Mouse (Mus musculus): ENCODE results near the gene Synrg. TPM values are rescaled to one million over a fixed set of nuclear protein-coding genes. Genes with fewer than 3 reads are reported as not detected.

Gene Synrg
- polyA plus RNA-seq, 1 experiment from 2014 or later, result 6.0 TPM

- no peak overlapping the region for H3K4me2 ChIP-seq (replicated peaks; ENCODE audit: low read depth)
- H3K4me1 ChIP-seq (replicated peaks; ENCODE audit: control insufficient read depth, insufficient read depth, low read length), result no peaks in the 10 kb centered on the region
- H3K36me3 ChIP-seq (ENCODE audit: control insufficient read depth, insufficient read depth), result peaks cover 43% of the 10 kb centered on the region
- no peak for ATAC-seq
- no peaks in the 10 kb centered on the region for H3K27me3 ChIP-seq (replicated peaks; ENCODE audit: control insufficient read depth, insufficient read depth, low read length)
- 79% methylated on average over 14 of the region's 14 CpGs for WGBS
- no peak overlapping the region for H3K4me3 ChIP-seq (ENCODE audit: low read depth, low read length)
- no peak overlapping the region for H3K9ac ChIP-seq (ENCODE audit: low read depth, low read length)
- H3K9me3 ChIP-seq (ENCODE audit: control insufficient read depth), result no peaks in the 10 kb centered on the region
- H3K27ac ChIP-seq (ENCODE audit: low read depth, low read length), result no peak overlapping the region
- no peak for TF ChIP-seq CTCF (IDR thresholded peaks at IDR 0.05; ENCODE audit: low read depth)
Measured at GRCm38 (mm10) chr11:84042808-84043762, 78.9 kb downstream of the Synrg start.

- no peaks in the 10 kb centered on the region for H3K4me1 ChIP-seq (replicated peaks; ENCODE audit: control insufficient read depth, insufficient read depth, low read length)
- no peak for TF ChIP-seq CTCF (IDR thresholded peaks at IDR 0.05; ENCODE audit: low read depth)
- no peak overlapping the region for H3K4me3 ChIP-seq (ENCODE audit: low read depth, low read length)
- H3K36me3 ChIP-seq (ENCODE audit: control insufficient read depth, insufficient read depth), result peaks cover 28% of the 10 kb centered on the region
- H3K27me3 ChIP-seq (replicated peaks; ENCODE audit: control insufficient read depth, insufficient read depth, low read length), result no peaks in the 10 kb centered on the region
- H3K27ac ChIP-seq (ENCODE audit: low read depth, low read length), result no peak overlapping the region
- no peaks in the 10 kb centered on the region for H3K9me3 ChIP-seq (ENCODE audit: control insufficient read depth)
- no peak overlapping the region for H3K9ac ChIP-seq (ENCODE audit: low read depth, low read length)
- 35% methylated on average over 1 of the region's 1 CpGs for WGBS
- H3K4me2 ChIP-seq (replicated peaks; ENCODE audit: low read depth), result no peak overlapping the region
- no peak for ATAC-seq
Measured at GRCm38 (mm10) chr11:84044988-84045387, 80.8 kb downstream of the Synrg start.

- H3K27ac ChIP-seq (ENCODE audit: low read depth, low read length), result no peak overlapping the region
- no peak overlapping the region for H3K4me3 ChIP-seq (ENCODE audit: low read depth, low read length)
- H3K9me3 ChIP-seq (ENCODE audit: control insufficient read depth), result no peaks in the 10 kb centered on the region
- H3K9ac ChIP-seq (ENCODE audit: low read depth, low read length), result no peak overlapping the region
- no peaks in the 10 kb centered on the region for H3K27me3 ChIP-seq (replicated peaks; ENCODE audit: control insufficient read depth, insufficient read depth, low read length)
- H3K4me1 ChIP-seq (replicated peaks; ENCODE audit: control insufficient read depth, insufficient read depth, low read length), result no peaks in the 10 kb centered on the region
- no peak for ATAC-seq
- H3K4me2 ChIP-seq (replicated peaks; ENCODE audit: low read depth), result no peak overlapping the region
- 38% methylated on average over 4 of the region's 4 CpGs for WGBS
- no peak for TF ChIP-seq CTCF (IDR thresholded peaks at IDR 0.05; ENCODE audit: low read depth)
- H3K36me3 ChIP-seq (ENCODE audit: control insufficient read depth, insufficient read depth), result peaks cover 8% of the 10 kb centered on the region; the same call in 1 of the 2 replicates
Measured at GRCm38 (mm10) chr11:84047270-84047669, 83.0 kb downstream of the Synrg start.

- no peak overlapping the region for H3K4me3 ChIP-seq (ENCODE audit: low read depth, low read length)
- no peaks in the 10 kb centered on the region; the same call in 1 of the 2 replicates for H3K36me3 ChIP-seq (ENCODE audit: control insufficient read depth, insufficient read depth)
- no peak overlapping the region for H3K9ac ChIP-seq (ENCODE audit: low read depth, low read length)
- ATAC-seq, result no peak
- H3K27ac ChIP-seq (ENCODE audit: low read depth, low read length), result no peak overlapping the region
- no peaks in the 10 kb centered on the region for H3K27me3 ChIP-seq (replicated peaks; ENCODE audit: control insufficient read depth, insufficient read depth, low read length)
- TF ChIP-seq CTCF (IDR thresholded peaks at IDR 0.05; ENCODE audit: low read depth), result no peak
- H3K4me2 ChIP-seq (replicated peaks; ENCODE audit: low read depth), result no peak overlapping the region
- WGBS, result 81% methylated on average over 10 of the region's 10 CpGs
- no peaks in the 10 kb centered on the region for H3K4me1 ChIP-seq (replicated peaks; ENCODE audit: control insufficient read depth, insufficient read depth, low read length)
- no peaks in the 10 kb centered on the region for H3K9me3 ChIP-seq (ENCODE audit: control insufficient read depth)
Measured at GRCm38 (mm10) chr11:84048411-84048810, 84.2 kb downstream of the Synrg start.

- 68% methylated on average over 7 of the region's 7 CpGs for WGBS
- Histone ChIP-seq H3K4me2 (replicated peaks; ENCODE audit: low read depth) (no peak overlapping the region), H3K36me3 (ENCODE audit: control insufficient read depth, insufficient read depth) (no peaks in the 10 kb centered on the region; the same call in 1 of the 2 replicates), H3K27ac (ENCODE audit: low read depth, low read length) (no peak overlapping the region), H3K4me3 (ENCODE audit: low read depth, low read length) (no peak overlapping the region), H3K27me3 (replicated peaks; ENCODE audit: control insufficient read depth, insufficient read depth, low read length) (no peaks in the 10 kb centered on the region), H3K9ac (ENCODE audit: low read depth, low read length) (no peak overlapping the region), H3K4me1 (replicated peaks; ENCODE audit: control insufficient read depth, insufficient read depth, low read length) (no peaks in the 10 kb centered on the region), H3K9me3 (ENCODE audit: control insufficient read depth) (no peaks in the 10 kb centered on the region)
- no peak for TF ChIP-seq CTCF (IDR thresholded peaks at IDR 0.05; ENCODE audit: low read depth)
- ATAC-seq, result no peak; the same call in 1 of the 2 replicates
Measured at GRCm38 (mm10) chr11:84053055-84053454, 88.8 kb downstream of the Synrg start.

- no peak overlapping the region for H3K9ac ChIP-seq (ENCODE audit: low read depth, low read length)
- H3K36me3 ChIP-seq (ENCODE audit: control insufficient read depth, insufficient read depth), result no peaks in the 10 kb centered on the region; the same call in 1 of the 2 replicates
- 78% methylated on average over 10 of the region's 10 CpGs for WGBS
- no peak overlapping the region for H3K4me2 ChIP-seq (replicated peaks; ENCODE audit: low read depth)
- no peak overlapping the region for H3K4me3 ChIP-seq (ENCODE audit: low read depth, low read length)
- H3K9me3 ChIP-seq (ENCODE audit: control insufficient read depth), result no peaks in the 10 kb centered on the region
- no peak overlapping the region for H3K27ac ChIP-seq (ENCODE audit: low read depth, low read length)
- no peaks in the 10 kb centered on the region for H3K27me3 ChIP-seq (replicated peaks; ENCODE audit: control insufficient read depth, insufficient read depth, low read length)
- ATAC-seq, result no peak
- H3K4me1 ChIP-seq (replicated peaks; ENCODE audit: control insufficient read depth, insufficient read depth, low read length), result no peaks in the 10 kb centered on the region
- TF ChIP-seq CTCF (IDR thresholded peaks at IDR 0.05; ENCODE audit: low read depth), result no peak
Measured at GRCm38 (mm10) chr11:84053524-84054163, 89.4 kb downstream of the Synrg start.
